Mouse (Mus musculus) lung, adult 2 months (tissue): Measurements from ENCODE around the gene Mmrn2. TPM values are rescaled to one million over a fixed set of nuclear protein-coding genes. Genes with fewer than 3 reads are reported as not detected.

Experiments used
- DNase-seq: peaks from one replicate; pipeline ENCODE4 v3.0.0; 2022
- H3K4me1 ChIP-seq: fragments of 200-500 bp; 2 replicates; pipeline ENCODE4 v1.6.1; 2011; ENCODE audit warnings: low read length; ENCODE audit not compliant: control insufficient read depth, insufficient read depth
- H3K4me3 ChIP-seq: fragments of 200-500 bp; replicated peaks from 2 replicates; pipeline ENCODE3; 2011; ENCODE audit warnings: low read depth, mild to moderate bottlenecking, control low read depth, low read length; ENCODE audit errors: extremely low read depth
- CTCF ChIP-seq: fragments of 200-500 bp; IDR thresholded peaks from 2 replicates; pipeline ENCODE4 v1.5.1; 2011; ENCODE audit warnings: mild to moderate bottlenecking, low read length, control low read depth; ENCODE audit not compliant: insufficient read depth
- POLR2A ChIP-seq: fragments of 200-500 bp; IDR thresholded peaks from 2 replicates; pipeline ENCODE4 v1.6.1; 2011; ENCODE audit warnings: low read depth, mild to moderate bottlenecking, control low read depth, low read length, borderline replicate concordance; ENCODE audit errors: extremely low read depth
- WGBS: fragments of 180-500 bp; shearing (Covaris S2); methylation state at CpG from one replicate; pipeline ENCODE4 v1.1.7; 2018; 5-methylcytosine and 5-hydroxymethylcytosine counted together
- polyA plus RNA-seq: library from polyadenylated mRNA; depleted of rRNA; stranded (reverse); fragments of >200 nt; gene quantifications from 2 replicates; pipeline ENCODE4 v1.2.3, GENCODE M21; 2012

The Mmrn2 gene
- polyA plus RNA-seq, 1 experiment, result 22.2 TPM

GRCm38 (mm10) chr14:34417501-34417900, 42.2 kb downstream of the Mmrn2 start:
- Histone ChIP-seq H3K4me3 (no peak overlapping the region), H3K4me1 (no peaks in the 10 kb centered on the region)
- no peak for TF ChIP-seq CTCF
- TF ChIP-seq POLR2A, result no peak
- DNase-seq, result no peak
- WGBS, result 86% methylated on average over 5 of the region's 5 CpGs

GRCm38 (mm10) chr14:34421078-34421477, 45.8 kb downstream of the Mmrn2 start:
- 90% methylated on average over 1 of the region's 1 CpGs for WGBS
- H3K4me1 ChIP-seq, result no peaks in the 10 kb centered on the region
- no peak overlapping the region for H3K4me3 ChIP-seq
- no peak for DNase-seq
- TF ChIP-seq POLR2A (no peak), CTCF (no peak)

- TF ChIP-seq POLR2A, result no peak
- TF ChIP-seq CTCF, result no peak
- no peak for DNase-seq
- H3K4me3 ChIP-seq, result no peak overlapping the region
- H3K4me1 ChIP-seq, result no peaks in the 10 kb centered on the region
- 93% methylated on average over 3 of the region's 3 CpGs for WGBS
Observed at GRCm38 (mm10) chr14:34428274-34428673, 53.0 kb downstream of the Mmrn2 start.

- TF ChIP-seq CTCF, result no peak
- no peak for TF ChIP-seq POLR2A
- 68% methylated on average over 1 of the region's 1 CpGs for WGBS
- DNase-seq, result no peak
- Histone ChIP-seq H3K4me1 (no peaks in the 10 kb centered on the region), H3K4me3 (no peak overlapping the region)
Observed at GRCm38 (mm10) chr14:34429069-34429468, 53.8 kb downstream of the Mmrn2 start.

- WGBS, result 70% methylated on average over 3 of the region's 3 CpGs
Observed at GRCm38 (mm10) chr14:34440526-34441066, 65.3 kb downstream of the Mmrn2 start.

GRCm38 (mm10) chr14:34442531-34442930, 67.3 kb downstream of the Mmrn2 start:
- no peaks in the 10 kb centered on the region for H3K4me1 ChIP-seq
- TF ChIP-seq CTCF (no peak), POLR2A (no peak)
- 65% methylated on average over 4 of the region's 4 CpGs for WGBS
- DNase-seq, result no peak
- no peak overlapping the region for H3K4me3 ChIP-seq

More at GRCm38 (mm10) chr14:34440526-34441066, 65.3 kb downstream of the Mmrn2 start:
- no peak overlapping the region for H3K4me3 ChIP-seq
- no peaks in the 10 kb centered on the region for H3K4me1 ChIP-seq
- no peak for DNase-seq
- TF ChIP-seq CTCF, result no peak

- TF ChIP-seq POLR2A (no peak), CTCF (no peak)
- Histone ChIP-seq H3K4me1 (no peaks in the 10 kb centered on the region), H3K4me3 (no peak overlapping the region)
- WGBS, result 66% methylated on average over 5 of the region's 5 CpGs
- no peak for DNase-seq
Observed at GRCm38 (mm10) chr14:34444368-34444767, 69.1 kb downstream of the Mmrn2 start.

GRCm38 (mm10) chr14:34444924-34445323, 69.7 kb downstream of the Mmrn2 start:
- Histone ChIP-seq H3K4me1 (no peaks in the 10 kb centered on the region; the same call in 1 of the 2 replicates), H3K4me3 (no peak overlapping the region)
- DNase-seq, result no peak
- TF ChIP-seq POLR2A (no peak), CTCF (no peak)

- Histone ChIP-seq H3K4me1 (no peaks in the 10 kb centered on the region; the same call in 1 of the 2 replicates), H3K4me3 (no peak overlapping the region)
- no peak for TF ChIP-seq CTCF
- no peak for TF ChIP-seq POLR2A
- DNase-seq, result no peak
- 77% methylated on average over 3 of the region's 3 CpGs for WGBS
Observed at GRCm38 (mm10) chr14:34445348-34445747, 70.1 kb downstream of the Mmrn2 start.

- Histone ChIP-seq H3K4me1 (no peaks in the 10 kb centered on the region; the same call in 1 of the 2 replicates), H3K4me3 (no peak overlapping the region)
- DNase-seq, result no peak
- TF ChIP-seq POLR2A, result no peak
- WGBS, result 94% methylated on average over 6 of the region's 6 CpGs
Observed at GRCm38 (mm10) chr14:34446624-34447023, 71.4 kb downstream of the Mmrn2 start.

- Histone ChIP-seq H3K4me3 (no peak overlapping the region), H3K4me1 (no peaks in the 10 kb centered on the region; the same call in 1 of the 2 replicates)
- WGBS, result 69% methylated on average over 4 of the region's 4 CpGs
- TF ChIP-seq CTCF, result no peak
- TF ChIP-seq POLR2A, result no peak
- no peak for DNase-seq
Observed at GRCm38 (mm10) chr14:34447659-34448058, 72.4 kb downstream of the Mmrn2 start.
